Mouse (Mus musculus) MEL (cell line): ENCODE data around the gene Barx2.

Source experiments
- CTCF ChIP-seq, 3 experiments: IDR thresholded peaks in 2 of 3; conservative IDR thresholded peaks in 1 of 3; 2 replicates each; pipeline ENCODE4 v1.5.1; 2011 to 2012; ENCODE audit warnings: low read length in 3 of 3, low read depth in 2 of 3, mild to moderate bottlenecking in 2 of 3, improper control_type of control experiment in 1 of 3, inconsistent platforms in 1 of 3, mixed read lengths in 1 of 3, moderate library complexity in 1 of 3; ENCODE audit not compliant: control insufficient read depth in 1 of 3, insufficient read depth in 1 of 3, poor library complexity in 1 of 3, severe bottlenecking in 1 of 3
- EP300 ChIP-seq, 2 experiments: IDR thresholded peaks; 2 replicates each; pipeline ENCODE4 v1.6.1; 2011; ENCODE audit warnings: improper control_type of control experiment in 2 of 2, low read length in 2 of 2, low read depth in 1 of 2, mild to moderate bottlenecking in 1 of 2
- POLR2A ChIP-seq, 2 experiments: IDR thresholded peaks; 2 replicates each; pipeline ENCODE4 v1.6.1; 2011 to 2012; ENCODE audit warnings: low read length in 2 of 2, mild to moderate bottlenecking in 2 of 2, control low read depth in 1 of 2, improper control_type of control experiment in 1 of 2, low read depth in 1 of 2, moderate library complexity in 1 of 2; ENCODE audit not compliant: control insufficient read depth in 1 of 2, insufficient read depth in 1 of 2, poor library complexity in 1 of 2
- POLR2AphosphoS2 ChIP-seq: IDR thresholded peaks from 2 replicates; pipeline ENCODE4 v1.6.1; 2011; ENCODE audit warnings: low read length, improper control_type of control experiment
- RAD21 ChIP-seq: IDR thresholded peaks from 2 replicates; pipeline ENCODE4 v1.6.1; 2011; ENCODE audit warnings: mild to moderate bottlenecking, low read depth, low read length, improper control_type of control experiment
- SIN3A ChIP-seq: IDR thresholded peaks from 2 replicates; pipeline ENCODE4 v1.6.1; 2012; ENCODE audit warnings: low read length, improper control_type of control experiment, inconsistent platforms
- USF1 ChIP-seq: IDR thresholded peaks from 2 replicates; pipeline ENCODE4 v1.6.1; 2014; ENCODE audit warnings: low read depth, mild to moderate bottlenecking, inconsistent platforms, low read length, improper control_type of control experiment, moderate library complexity

DNA sequence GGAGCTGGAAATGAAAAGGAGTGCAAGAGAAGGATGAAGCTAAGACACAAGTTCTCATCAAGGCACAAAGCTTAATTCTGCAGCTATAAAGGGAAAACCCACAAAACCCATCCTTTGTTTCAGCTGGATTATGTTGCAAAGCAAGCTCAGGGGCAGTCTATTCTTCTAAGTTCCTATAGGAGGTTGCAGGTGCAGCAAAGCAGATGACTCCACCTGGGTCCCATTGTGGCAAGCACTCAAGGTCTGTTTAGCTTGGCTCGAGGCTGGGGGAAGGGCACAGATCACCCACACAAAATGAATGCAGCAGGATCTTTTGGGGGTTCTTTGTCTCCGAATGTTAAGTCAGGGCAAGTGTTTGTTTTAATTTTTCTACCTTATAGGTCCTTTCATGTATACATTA, 47.2 kb upstream of the Barx2 start:
- TF ChIP-seq POLR2A (IDR thresholded peaks at IDR 0.05; ENCODE audit: control insufficient read depth in 1 of 2, insufficient read depth in 1 of 2, low read depth in 1 of 2, low read length in 2 of 2, poor library complexity in 1 of 2) (no peak), USF1 (no peak), SIN3A (no peak), CTCF (IDR thresholded peaks at IDR 0.05 in 2 of 3, conservative IDR thresholded peaks at IDR 0.05 in 1 of 3; ENCODE audit: control insufficient read depth in 1 of 3, insufficient read depth in 1 of 3, low read depth in 2 of 3, low read length in 3 of 3, poor library complexity in 1 of 3, severe bottlenecking in 1 of 3) (no peak), EP300 (IDR thresholded peaks at IDR 0.05; ENCODE audit: low read depth in 1 of 2, low read length in 2 of 2) (no peak), RAD21 (no peak), POLR2AphosphoS2 (no peak)
